Mouse (Mus musculus) midbrain, embryonic 12.5 days (tissue): ENCODE measurements at regions not wholly inside any gene's neighbourhood (a gene's known extent, or its start where the extent isn't known, plus 50 kb on each side); places are given as distances from the start of the nearest gene placed in this dataset.

Experiments used
- ATAC-seq: fragments of 200-750 bp; cut with Nextera tagmentation; 2 replicates; pipeline ENCODE4 v1.8.0; 2017; ENCODE audit warnings: low read depth, moderate TSS enrichment, moderate library complexity; ENCODE audit not compliant: low FRiP score
- H3K27ac ChIP-seq: fragments of 300-500 bp; sonication (generic); replicated peaks from 2 replicates; pipeline ENCODE4 v1.5.1; 2016; ENCODE audit warnings: mild to moderate bottlenecking
- H3K27me3 ChIP-seq: fragments of 300-500 bp; sonication (generic); 2 replicates; pipeline ENCODE4 v1.6.1; 2016; ENCODE audit warnings: mild to moderate bottlenecking
- H3K36me3 ChIP-seq: fragments of 300-500 bp; sonication (generic); 2 replicates; pipeline ENCODE4 v1.6.1; 2016
- H3K4me1 ChIP-seq: fragments of 300-500 bp; sonication (generic); 2 replicates; pipeline ENCODE4 v1.6.1; 2016
- H3K4me2 ChIP-seq: fragments of 300-500 bp; sonication (generic); replicated peaks from 2 replicates; pipeline ENCODE4 v1.6.1; 2016; ENCODE audit warnings: mild to moderate bottlenecking, moderate library complexity
- H3K4me3 ChIP-seq: fragments of 300-500 bp; sonication (generic); 2 replicates; pipeline ENCODE4 v1.5.1; 2016; ENCODE audit warnings: mild to moderate bottlenecking
- H3K9ac ChIP-seq: fragments of 300-500 bp; sonication (generic); replicated peaks from 2 replicates; pipeline ENCODE4 v1.6.1; 2016; ENCODE audit warnings: mild to moderate bottlenecking, moderate library complexity
- H3K9me3 ChIP-seq: fragments of 300-500 bp; sonication (generic); 2 replicates; pipeline ENCODE4 v1.6.1; 2016; ENCODE audit warnings: mild to moderate bottlenecking
- WGBS: fragments of 180-500 bp; shearing (Covaris S2); methylation state at CpG from one replicate; pipeline ENCODE4 v1.1.7; 2016; 5-methylcytosine and 5-hydroxymethylcytosine counted together

DNA sequence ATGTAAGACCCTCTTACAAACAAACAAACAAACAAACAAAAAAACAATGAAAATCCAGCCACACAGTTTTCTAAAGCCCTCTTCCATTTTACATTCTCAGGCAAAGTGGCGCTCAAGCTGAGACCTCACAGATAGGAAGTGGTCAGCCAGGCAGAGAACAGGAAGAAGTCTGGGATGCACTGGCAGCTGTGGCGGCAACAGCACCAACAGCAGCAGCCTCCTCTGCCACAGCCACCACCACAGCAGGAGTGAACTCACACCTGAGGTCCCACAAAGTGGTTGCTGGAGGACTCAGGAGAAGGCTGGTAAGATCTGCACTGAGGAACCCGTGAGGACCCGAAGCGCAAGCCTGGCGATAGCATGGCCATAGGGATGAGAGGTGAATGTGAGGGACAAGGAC is 156.3 kb downstream of the Grm4 start:
- H3K9ac ChIP-seq = no peak overlapping the region
- peaks cover 4% of the 10 kb centered on the region; the same call in 1 of the 2 replicates for H3K4me1 ChIP-seq
- H3K36me3 ChIP-seq = no peaks in the 10 kb centered on the region
- no peak for ATAC-seq
- no peak overlapping the region for H3K4me3 ChIP-seq
- no peak overlapping the region for H3K4me2 ChIP-seq
- no peaks in the 10 kb centered on the region for H3K27me3 ChIP-seq
- no peak overlapping the region for H3K27ac ChIP-seq
- no peaks in the 10 kb centered on the region for H3K9me3 ChIP-seq
- WGBS = 93% methylated on average over 6 of the region's 6 CpGs

DNA sequence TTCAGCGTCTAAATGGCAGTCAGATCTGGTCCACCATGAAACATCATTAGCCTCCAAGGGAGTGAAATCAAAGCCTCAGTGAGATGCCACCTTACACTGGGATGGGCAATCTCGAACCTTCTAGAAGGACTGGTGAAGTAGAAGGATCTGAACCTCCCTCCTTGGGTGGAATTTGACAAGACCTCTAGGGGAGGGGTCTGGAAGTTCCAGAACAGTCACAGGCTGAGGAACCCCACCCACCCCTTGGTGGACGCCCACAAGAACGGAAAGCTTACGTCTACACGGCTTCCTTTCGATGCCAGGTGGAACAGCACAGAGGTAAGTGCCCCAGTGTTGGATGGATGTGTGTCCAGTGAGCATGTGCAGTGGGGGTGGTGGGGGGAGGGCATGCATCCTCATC is 156.9 kb downstream of the Grm4 start:
- H3K36me3 ChIP-seq = no peaks in the 10 kb centered on the region
- 92% methylated on average over 7 of the region's 7 CpGs for WGBS

DNA sequence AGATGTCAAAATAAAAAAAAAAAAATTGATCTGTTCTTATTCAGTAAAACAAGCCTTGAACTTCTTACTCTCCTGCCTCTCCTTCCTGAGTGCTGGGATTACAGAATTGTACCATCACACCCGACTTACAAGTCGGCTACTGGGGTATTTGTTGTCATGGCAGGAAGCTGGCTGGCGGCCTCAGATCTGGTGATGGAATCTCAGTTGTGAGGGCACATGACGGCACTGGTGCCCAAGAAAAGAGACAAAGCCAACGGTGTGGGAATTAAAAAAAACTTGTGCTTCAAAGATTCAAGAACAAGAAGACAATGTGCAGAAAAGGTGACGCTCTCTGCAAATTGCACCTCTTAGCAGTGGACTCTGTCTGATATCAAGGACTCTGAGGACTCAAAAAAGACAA is 157.3 kb downstream of the Grm4 start:
- Histone ChIP-seq H3K4me3 (no peak overlapping the region), H3K36me3 (no peaks in the 10 kb centered on the region), H3K9ac (no peak overlapping the region), H3K27ac (no peak overlapping the region), H3K4me1 (peaks cover 10% of the 10 kb centered on the region; the same call in 1 of the 2 replicates), H3K27me3 (no peaks in the 10 kb centered on the region), H3K4me2 (no peak overlapping the region), H3K9me3 (no peaks in the 10 kb centered on the region)
- no peak for ATAC-seq
- WGBS = 86% methylated on average over 6 of the region's 6 CpGs

More for the DNA sequence above, 156.9 kb downstream of the Grm4 start:
- Histone ChIP-seq H3K4me1 (peaks cover 5% of the 10 kb centered on the region; the same call in 1 of the 2 replicates), H3K9ac (no peak overlapping the region), H3K27ac (no peak overlapping the region), H3K27me3 (no peaks in the 10 kb centered on the region), H3K9me3 (no peaks in the 10 kb centered on the region), H3K4me2 (no peak overlapping the region), H3K4me3 (no peak overlapping the region)
- ATAC-seq = no peak

DNA sequence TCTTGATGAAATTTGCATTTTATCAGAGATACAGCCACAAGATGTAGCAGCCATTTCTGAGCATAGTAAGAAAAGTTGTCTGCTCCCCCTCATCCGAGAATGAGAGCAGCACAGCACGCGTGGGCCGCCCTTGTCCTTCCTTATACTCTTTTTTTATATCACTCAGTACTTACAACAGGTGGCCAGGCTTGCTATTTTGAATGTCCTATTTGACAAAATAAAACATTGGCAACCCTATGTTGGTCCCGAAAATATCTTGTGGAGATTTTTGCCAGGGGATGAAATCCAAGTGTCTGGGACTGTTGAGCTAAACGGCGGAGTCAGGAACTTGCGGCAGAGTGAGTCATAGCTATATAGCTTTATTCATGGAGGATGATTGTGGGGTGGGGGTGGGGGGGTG is 158.0 kb upstream of the Lemd2 start:
- 88% methylated on average over 8 of the region's 8 CpGs for WGBS

DNA sequence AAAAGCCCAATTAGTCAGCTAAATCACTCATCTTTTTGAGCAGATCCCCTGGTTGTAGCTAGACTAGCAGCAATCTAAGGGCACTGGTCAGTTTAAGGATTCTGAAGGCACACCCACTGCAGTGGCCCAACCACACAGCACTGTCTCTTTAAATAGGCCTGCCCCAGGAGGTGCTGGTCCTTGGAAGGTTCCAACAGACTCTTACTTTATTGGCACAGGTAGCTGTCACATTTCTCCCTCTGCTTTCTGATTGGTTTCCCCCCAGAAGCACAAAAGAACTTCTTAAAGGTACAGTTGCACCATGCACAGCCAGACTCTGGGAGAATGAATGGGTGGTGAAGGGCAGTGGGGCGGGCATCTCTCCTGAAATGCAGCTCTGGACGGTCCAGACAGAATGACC is 157.1 kb upstream of the Lemd2 start:
- H3K4me3 ChIP-seq = no peak overlapping the region

More for the DNA sequence above, 158.0 kb upstream of the Lemd2 start:
- H3K9ac ChIP-seq = no peak overlapping the region
- no peak overlapping the region for H3K27ac ChIP-seq
- no peaks in the 10 kb centered on the region for H3K9me3 ChIP-seq
- no peaks in the 10 kb centered on the region for H3K27me3 ChIP-seq
- H3K4me1 ChIP-seq = peaks cover 10% of the 10 kb centered on the region; the same call in 1 of the 2 replicates
- no peak overlapping the region for H3K4me3 ChIP-seq
- ATAC-seq = no peak
- H3K4me2 ChIP-seq = no peak overlapping the region
- no peaks in the 10 kb centered on the region for H3K36me3 ChIP-seq

DNA sequence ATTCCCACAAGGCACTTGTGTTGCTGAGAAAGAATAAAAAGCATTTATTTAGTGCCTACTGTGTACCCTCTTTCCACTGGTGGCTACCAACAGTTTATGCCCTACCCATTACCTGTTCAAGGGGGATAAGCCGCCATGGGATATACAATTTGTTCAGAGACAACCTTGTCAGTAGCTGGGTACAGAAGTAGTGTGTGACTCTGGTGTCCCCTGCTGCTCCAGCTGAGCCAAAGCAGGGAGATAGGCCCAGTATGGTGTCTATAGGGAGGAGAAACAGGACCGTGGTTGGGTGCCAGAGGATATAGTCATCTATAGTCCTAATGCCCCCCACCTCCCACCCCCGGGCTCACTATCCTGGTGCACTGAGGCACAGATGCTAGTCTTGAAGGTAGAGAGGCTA is 152.6 kb upstream of the Lemd2 start:
- Histone ChIP-seq H3K9me3 (no peaks in the 10 kb centered on the region), H3K27me3 (no peaks in the 10 kb centered on the region), H3K27ac (no peak overlapping the region), H3K9ac (no peak overlapping the region), H3K4me2 (no peak overlapping the region), H3K4me3 (no peak overlapping the region), H3K4me1 (peaks cover 10% of the 10 kb centered on the region; the same call in 1 of the 2 replicates), H3K36me3 (no peaks in the 10 kb centered on the region)
- ATAC-seq = no peak
- 80% methylated on average over 3 of the region's 3 CpGs for WGBS

More for the DNA sequence above, 157.1 kb upstream of the Lemd2 start:
- no peaks in the 10 kb centered on the region for H3K27me3 ChIP-seq
- no peak overlapping the region for H3K9ac ChIP-seq
- H3K4me2 ChIP-seq = no peak overlapping the region
- 73% methylated on average over 2 of the region's 2 CpGs for WGBS
- H3K9me3 ChIP-seq = no peaks in the 10 kb centered on the region
- peaks cover 10% of the 10 kb centered on the region; the same call in 1 of the 2 replicates for H3K4me1 ChIP-seq
- H3K36me3 ChIP-seq = no peaks in the 10 kb centered on the region
- no peak for ATAC-seq
- H3K27ac ChIP-seq = no peak overlapping the region

DNA sequence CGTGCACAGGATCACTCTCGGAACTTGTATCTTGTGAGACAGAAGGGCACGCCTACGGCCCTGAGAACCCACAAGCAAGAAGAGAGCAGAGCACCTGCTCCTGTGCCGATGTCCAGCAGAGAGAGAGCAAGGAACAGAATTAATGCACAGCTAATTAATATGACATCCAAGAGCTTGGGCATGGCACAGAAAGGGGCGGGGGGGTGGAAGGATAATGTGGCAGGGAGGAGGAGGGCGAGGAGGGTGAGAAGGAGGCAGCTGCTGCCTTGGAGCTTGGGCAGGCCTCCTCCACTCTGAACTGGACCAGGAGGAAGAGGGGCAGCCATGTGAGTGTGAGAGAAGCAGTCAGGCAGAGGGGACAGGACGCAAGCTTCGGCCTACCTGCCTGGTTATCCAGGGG is 151.4 kb upstream of the Lemd2 start:
- ATAC-seq = no peak
- 84% methylated on average over 9 of the region's 9 CpGs for WGBS

DNA sequence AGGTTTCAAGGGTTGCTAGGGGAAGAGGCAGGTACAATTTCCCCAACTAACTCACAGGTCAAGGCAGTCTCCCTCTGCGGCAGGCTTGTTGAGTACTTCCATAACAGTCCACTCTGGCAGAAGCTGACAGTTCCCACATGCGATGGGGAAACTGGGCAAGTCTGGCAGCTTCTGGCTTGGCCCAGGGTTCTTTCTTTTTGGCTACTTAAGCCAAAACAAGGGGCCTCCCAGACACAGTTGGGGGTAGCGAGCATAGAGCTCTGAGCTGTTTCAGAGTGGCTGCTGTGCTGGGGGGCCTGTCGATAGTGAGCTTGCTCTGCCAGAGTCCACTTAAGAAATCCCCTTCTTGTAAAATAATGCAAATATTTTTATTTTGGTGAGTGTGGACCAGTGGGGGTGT is 150.8 kb upstream of the Lemd2 start:
- H3K4me3 ChIP-seq = no peak overlapping the region
- no peak overlapping the region for H3K9ac ChIP-seq
- ATAC-seq = no peak
- no peak overlapping the region for H3K27ac ChIP-seq
- H3K4me1 ChIP-seq = 0 out of 2 replicates have a peak, but pooled peaks cover 5% of the 10 kb centered on the region
- 93% methylated on average over 4 of the region's 4 CpGs for WGBS
- H3K27me3 ChIP-seq = no peaks in the 10 kb centered on the region
- H3K4me2 ChIP-seq = no peak overlapping the region
- no peaks in the 10 kb centered on the region for H3K9me3 ChIP-seq
- no peaks in the 10 kb centered on the region for H3K36me3 ChIP-seq

More for the DNA sequence above, 151.4 kb upstream of the Lemd2 start:
- Histone ChIP-seq H3K4me1 (peaks cover 7% of the 10 kb centered on the region; the same call in 1 of the 2 replicates), H3K36me3 (no peaks in the 10 kb centered on the region), H3K4me2 (no peak overlapping the region), H3K27ac (no peak overlapping the region), H3K27me3 (no peaks in the 10 kb centered on the region), H3K9ac (peak overlapping the region; percentile 7; the same call in 1 of the 2 replicates), H3K4me3 (no peak overlapping the region), H3K9me3 (no peaks in the 10 kb centered on the region)

DNA sequence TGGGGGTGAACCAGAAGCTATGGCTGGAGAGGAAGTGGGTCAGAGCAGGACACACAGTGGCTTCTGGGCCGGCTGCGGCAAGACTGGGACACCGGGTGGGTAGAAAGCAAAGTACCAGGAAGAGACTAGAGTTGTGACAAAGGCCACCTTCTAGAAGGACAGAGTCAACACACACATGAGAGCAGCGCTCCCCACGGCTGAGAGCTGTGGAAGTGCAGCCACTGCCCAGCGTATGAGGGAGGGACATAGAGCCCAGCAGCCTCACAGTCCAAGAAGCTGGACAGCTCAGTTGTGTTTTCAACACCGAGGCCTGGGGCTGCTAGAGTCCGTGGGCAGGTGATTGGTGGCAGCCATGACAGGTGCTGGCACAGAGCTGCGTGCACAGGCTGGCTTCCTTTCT is 145.6 kb upstream of the Lemd2 start:
- ATAC-seq = no peak
- 91% methylated on average over 9 of the region's 9 CpGs for WGBS

DNA sequence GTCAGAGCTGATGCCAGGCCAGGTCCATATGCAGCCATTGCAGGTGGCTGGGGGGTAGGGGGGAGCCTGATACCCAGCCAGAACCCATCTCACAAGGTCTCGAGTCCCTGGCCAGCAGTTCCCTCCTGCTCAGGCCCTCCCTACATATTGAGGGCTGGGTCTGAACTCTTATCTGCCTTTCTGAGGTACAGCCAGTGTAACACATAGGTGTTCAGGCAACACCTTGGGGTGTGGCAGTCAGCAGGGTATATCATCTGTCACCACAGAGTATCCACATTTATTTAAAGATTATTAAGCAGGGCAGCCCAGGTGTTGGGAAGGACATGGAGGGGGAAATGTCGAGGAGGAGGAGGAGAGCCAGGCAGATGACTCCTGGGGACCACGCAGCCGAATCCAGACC is 145.2 kb upstream of the Lemd2 start:
- H3K27ac ChIP-seq = no peak overlapping the region
- no peaks in the 10 kb centered on the region for H3K4me1 ChIP-seq
- H3K9me3 ChIP-seq = no peaks in the 10 kb centered on the region
- no peaks in the 10 kb centered on the region for H3K36me3 ChIP-seq
- no peak for ATAC-seq
- H3K4me3 ChIP-seq = no peak overlapping the region
- H3K9ac ChIP-seq = no peak overlapping the region
- WGBS = 90% methylated on average over 4 of the region's 4 CpGs
- no peaks in the 10 kb centered on the region for H3K27me3 ChIP-seq
- no peak overlapping the region for H3K4me2 ChIP-seq

More for the DNA sequence above, 145.6 kb upstream of the Lemd2 start:
- no peaks in the 10 kb centered on the region for H3K9me3 ChIP-seq
- H3K4me2 ChIP-seq = no peak overlapping the region
- no peak overlapping the region for H3K9ac ChIP-seq
- no peaks in the 10 kb centered on the region for H3K36me3 ChIP-seq
- no peak overlapping the region for H3K4me3 ChIP-seq
- no peaks in the 10 kb centered on the region for H3K4me1 ChIP-seq
- H3K27me3 ChIP-seq = no peaks in the 10 kb centered on the region
- H3K27ac ChIP-seq = no peak overlapping the region

DNA sequence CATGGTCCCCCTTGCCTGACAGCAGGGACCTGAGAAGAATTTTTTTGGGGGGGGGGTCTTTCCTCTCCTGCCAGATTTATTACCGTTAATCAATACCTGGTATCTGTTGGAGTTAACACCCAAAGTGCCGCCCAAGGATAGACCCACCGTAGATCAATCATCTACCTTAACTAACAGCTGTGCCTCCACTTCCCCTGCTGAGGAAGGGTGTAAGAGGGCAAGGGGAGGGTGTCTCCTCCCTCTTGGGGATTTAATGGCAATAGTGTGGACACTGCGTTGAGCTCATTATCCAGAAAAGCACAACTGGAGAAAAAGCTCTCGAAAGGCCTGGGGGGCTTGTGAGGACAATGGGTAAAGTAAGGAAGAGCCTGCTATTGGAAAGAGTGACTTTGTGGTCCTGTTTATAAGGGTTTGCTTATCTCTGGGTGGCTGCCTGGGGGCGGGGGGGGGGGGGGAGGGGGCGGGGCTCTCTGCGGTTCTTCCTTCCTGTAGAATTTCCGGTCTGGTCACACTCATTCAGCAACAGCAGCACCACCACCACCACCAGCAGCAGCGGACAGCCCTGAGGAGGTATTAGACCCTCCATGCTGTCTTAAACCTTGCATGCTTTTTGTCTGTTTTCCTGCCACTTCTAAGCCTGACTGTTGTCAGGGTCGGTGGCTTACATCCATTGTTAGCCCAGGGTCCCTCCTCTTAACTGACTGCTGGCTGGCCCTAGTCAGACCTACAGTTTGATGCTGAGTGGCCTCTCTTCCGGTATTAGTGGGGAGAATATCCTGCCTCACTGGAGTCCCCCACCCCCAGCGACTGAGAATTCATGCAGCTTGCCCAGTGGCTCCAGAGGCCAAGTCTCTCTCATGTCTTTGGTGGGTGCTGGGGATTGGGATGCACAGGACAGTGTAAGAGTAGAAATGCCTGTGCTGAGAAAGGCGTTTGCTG is 138.0 kb upstream of the Lemd2 start:
- H3K4me3 ChIP-seq = no peak overlapping the region
- no peaks in the 10 kb centered on the region for H3K4me1 ChIP-seq
- no peak overlapping the region for H3K4me2 ChIP-seq
- no peaks in the 10 kb centered on the region for H3K27me3 ChIP-seq
- no peaks in the 10 kb centered on the region for H3K36me3 ChIP-seq
- no peak overlapping the region for H3K27ac ChIP-seq
- H3K9me3 ChIP-seq = no peaks in the 10 kb centered on the region
- no peak overlapping the region for H3K9ac ChIP-seq
- no peak for ATAC-seq
- WGBS = 54% methylated on average over 13 of the region's 14 CpGs

DNA sequence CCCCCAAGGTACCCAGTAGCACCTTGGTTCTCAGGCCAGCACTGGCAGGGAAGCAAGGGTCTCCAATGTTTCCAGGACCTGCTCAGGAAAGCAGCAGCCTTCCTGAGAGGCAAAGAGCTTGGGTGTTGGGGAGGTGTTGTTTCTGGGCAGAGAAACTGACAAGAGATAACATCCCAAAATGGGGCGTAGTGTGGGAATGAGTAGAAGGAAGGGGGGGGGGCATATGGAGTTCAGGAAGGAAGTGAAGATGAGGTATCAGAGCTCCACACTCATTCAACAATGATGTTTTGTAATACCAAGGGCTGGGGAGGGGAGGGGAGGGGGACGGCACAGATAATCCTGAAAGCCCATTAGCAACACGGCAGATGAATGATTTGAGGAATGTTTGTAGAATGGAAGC is 135.6 kb upstream of the Lemd2 start:
- H3K4me3 ChIP-seq = no peak overlapping the region
- no peaks in the 10 kb centered on the region; the same call in 1 of the 2 replicates for H3K27me3 ChIP-seq
- no peak for ATAC-seq
- no peak overlapping the region for H3K9ac ChIP-seq
- no peaks in the 10 kb centered on the region for H3K9me3 ChIP-seq
- H3K27ac ChIP-seq = no peak overlapping the region
- H3K4me2 ChIP-seq = no peak overlapping the region
- H3K36me3 ChIP-seq = no peaks in the 10 kb centered on the region
- WGBS = 67% methylated on average over 3 of the region's 3 CpGs
- H3K4me1 ChIP-seq = no peaks in the 10 kb centered on the region
